Mouse (Mus musculus) thymus, postnatal 4 days (tissue): ENCODE data around the gene Nrxn3.

ENCODE experiments used
- DNase-seq: peaks from one replicate; pipeline ENCODE4 v3.0.0; 2021

Gene Nrxn3

GRCm38 (mm10) chr12:88939679-88940078 is 217.0 kb downstream of the Nrxn3 start:
- no peak for DNase-seq

- no peak for DNase-seq
Measured at GRCm38 (mm10) chr12:88944967-88945366, 222.3 kb downstream of the Nrxn3 start.

- no peak for DNase-seq
Measured at GRCm38 (mm10) chr12:88949870-88950269, 227.2 kb downstream of the Nrxn3 start.

GRCm38 (mm10) chr12:88952937-88953600 is 230.4 kb downstream of the Nrxn3 start:
- DNase-seq = no peak

- no peak for DNase-seq
Measured at GRCm38 (mm10) chr12:88953801-88954200, 231.1 kb downstream of the Nrxn3 start.

GRCm38 (mm10) chr12:88957431-88957830 is 234.8 kb downstream of the Nrxn3 start:
- no peak for DNase-seq

- DNase-seq = no peak
Measured at GRCm38 (mm10) chr12:88960817-88961216, 238.1 kb downstream of the Nrxn3 start.

- no peak for DNase-seq
Measured at GRCm38 (mm10) chr12:88966329-88966728, 243.7 kb downstream of the Nrxn3 start.

GRCm38 (mm10) chr12:88976621-88977020 is 253.9 kb downstream of the Nrxn3 start:
- DNase-seq = no peak

- DNase-seq = no peak
Measured at GRCm38 (mm10) chr12:88983688-88984330, 261.1 kb downstream of the Nrxn3 start.

- DNase-seq = no peak
Measured at GRCm38 (mm10) chr12:88984375-88984774, 261.7 kb downstream of the Nrxn3 start.

- no peak for DNase-seq
Measured at GRCm38 (mm10) chr12:88984804-88985203, 262.1 kb downstream of the Nrxn3 start.

GRCm38 (mm10) chr12:88987046-88987445 is 264.4 kb downstream of the Nrxn3 start:
- DNase-seq = no peak

GRCm38 (mm10) chr12:88990753-88991152 is 268.1 kb downstream of the Nrxn3 start:
- DNase-seq = no peak

GRCm38 (mm10) chr12:88992141-88992540 is 269.5 kb downstream of the Nrxn3 start:
- DNase-seq = no peak

GRCm38 (mm10) chr12:88993788-88994187 is 271.1 kb downstream of the Nrxn3 start:
- DNase-seq = no peak

- DNase-seq = no peak
Measured at GRCm38 (mm10) chr12:89016436-89016835, 293.8 kb downstream of the Nrxn3 start.

- no peak for DNase-seq
Measured at GRCm38 (mm10) chr12:89025180-89025579, 302.5 kb downstream of the Nrxn3 start.

- no peak for DNase-seq
Measured at GRCm38 (mm10) chr12:89035984-89036618, 313.4 kb downstream of the Nrxn3 start.

- no peak for DNase-seq
Measured at GRCm38 (mm10) chr12:89040151-89040550, 317.5 kb downstream of the Nrxn3 start.

- no peak for DNase-seq
Measured at GRCm38 (mm10) chr12:89041429-89042107, 318.9 kb downstream of the Nrxn3 start.

GRCm38 (mm10) chr12:89049279-89049678 is 326.6 kb downstream of the Nrxn3 start:
- no peak for DNase-seq

- DNase-seq = no peak
Measured at GRCm38 (mm10) chr12:89049686-89050085, 327.0 kb downstream of the Nrxn3 start.

- no peak for DNase-seq
Measured at GRCm38 (mm10) chr12:89072436-89072835, 349.8 kb downstream of the Nrxn3 start.
